Mouse (Mus musculus) liver, embryonic 11.5 days (tissue): Measurements from ENCODE around the gene Scp2d1. TPM values are rescaled to one million over a fixed set of nuclear protein-coding genes. Genes with fewer than 3 reads are reported as not detected.

Source experiments
- polyA plus RNA-seq: library from polyadenylated mRNA; unstranded; fragments of >200 nt; fragmentation: Nextera tagmentation; extraction: Ambion mirVana; gene quantifications from 2 replicates; pipeline ENCODE4 v1.2.1, GENCODE M21; 2014

The Scp2d1 gene
- polyA plus RNA-seq, 1 experiment from 2014 or later = not detected

Other genes starting within 250 kb of the Scp2d1 start
- 43.6 and 47.2 TPM in 2 replicates for gene Smim26, start 229.6 kb upstream of the Scp2d1 start, polyA plus RNA-seq
- gene Dtd1, start 223.8 kb upstream of the Scp2d1 start, polyA plus RNA-seq = 65.2 and 65.9 TPM in 2 replicates